Mouse (Mus musculus): Measurements from ENCODE around the gene Olfr466.

Olfr466 gene

DNA sequence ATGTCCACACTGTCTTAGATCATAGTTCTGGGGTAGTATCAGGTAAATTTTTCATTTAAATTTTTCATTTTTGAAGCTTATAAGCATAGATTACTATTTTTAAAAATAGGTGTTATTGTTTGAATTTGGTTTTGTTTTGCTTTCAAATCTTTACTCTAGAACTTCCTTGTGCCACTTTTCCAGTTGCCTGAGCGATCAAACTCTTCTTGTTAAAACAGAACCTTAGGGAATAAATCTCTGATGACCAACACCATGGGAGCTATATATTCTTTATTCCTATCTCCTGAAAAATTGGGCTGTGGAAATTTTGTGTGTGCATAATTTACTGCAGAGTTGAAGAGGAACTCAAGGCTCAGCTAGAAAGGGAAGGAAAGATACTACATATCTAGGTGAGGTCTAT, at the start of gene Olfr466:
Olfr466 (plus strand) TSS at position 301 of the 400 bp plus-strand sequence.
- DNase-seq, result no peak

- no peak for DNase-seq
Observed at GRCm38 (mm10) chr13:65100678-65101077, 49.4 kb upstream of the Olfr466 start.

GRCm38 (mm10) chr13:65101232-65101631, 48.8 kb upstream of the Olfr466 start:
- no peak for DNase-seq

DNA sequence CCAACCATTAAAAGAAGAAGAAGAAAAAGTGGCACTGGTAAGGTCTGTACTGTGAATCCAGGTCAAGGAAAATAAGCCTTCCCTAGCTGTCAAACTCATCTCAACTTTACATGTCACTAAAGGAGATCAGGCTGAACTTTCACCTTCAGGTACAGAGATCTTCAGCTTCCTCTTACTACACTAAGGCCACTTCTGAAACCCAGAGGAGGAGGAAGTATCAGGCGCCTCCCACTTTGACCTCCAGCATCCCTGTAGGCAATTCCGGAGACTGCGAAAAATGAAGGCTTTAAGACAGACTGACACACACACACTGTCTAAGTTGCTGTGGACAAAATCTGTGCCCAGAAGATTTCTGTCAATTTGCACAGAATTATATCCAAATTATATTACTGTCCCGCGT, 38.1 kb upstream of the Olfr466 start:
- DNase-seq, result peak; percentile 9

GRCm38 (mm10) chr13:65112459-65113110, 37.5 kb upstream of the Olfr466 start, which contains the start of gene Mfsd14b:
Mfsd14b (minus strand) TSS chr13:65112975.
- peak; percentile 87 for DNase-seq

GRCm38 (mm10) chr13:65113239-65113638, 36.8 kb upstream of the Olfr466 start:
- no peak for DNase-seq

DNA sequence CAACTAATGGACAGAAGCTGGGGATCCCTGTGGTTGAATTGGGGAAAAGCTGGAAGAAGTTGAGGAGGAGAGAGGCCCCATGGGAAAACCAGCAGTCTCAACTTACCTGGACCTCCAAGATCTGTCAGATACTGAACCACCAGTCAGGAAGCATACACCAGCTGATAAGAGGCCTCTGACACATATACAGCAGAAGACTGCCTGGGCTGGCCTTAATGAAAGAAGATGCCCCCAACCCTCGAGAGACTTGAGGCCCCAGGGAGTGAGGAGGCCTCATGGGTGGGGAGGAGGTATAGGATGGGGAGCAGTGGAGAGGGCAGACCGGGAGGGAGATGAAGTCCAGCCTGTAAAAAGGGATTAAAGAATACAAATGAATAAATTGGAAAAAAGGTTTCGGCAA, 29.1 kb upstream of the Olfr466 start:
- DNase-seq, result no peak

DNA sequence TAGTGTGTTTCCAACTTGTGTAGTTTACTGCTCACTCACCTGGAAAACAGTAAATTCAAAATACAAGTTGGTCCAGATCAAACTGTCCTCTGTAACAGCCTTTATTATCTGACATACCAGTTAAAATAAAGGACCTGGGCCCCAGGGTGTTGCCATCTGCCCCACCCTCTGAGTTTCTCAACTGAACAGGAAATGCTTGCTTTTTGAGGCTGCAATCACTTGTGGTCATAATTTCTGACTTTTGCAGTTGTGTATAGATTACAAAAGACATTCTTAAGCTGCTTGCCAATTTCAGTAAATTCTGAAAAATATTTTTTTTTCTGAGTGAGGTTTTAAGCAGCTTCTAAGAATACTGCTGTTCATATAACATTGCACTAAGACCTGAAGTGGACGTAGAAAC, 27.9 kb upstream of the Olfr466 start:
- DNase-seq, result no peak

- DNase-seq, result no peak
Observed at GRCm38 (mm10) chr13:65127063-65127847, 22.8 kb upstream of the Olfr466 start.

GRCm38 (mm10) chr13:65137789-65138188, 12.3 kb upstream of the Olfr466 start, which contains the start of gene Olfr465-ps1:
Olfr465-ps1 (plus strand) TSS chr13:65138089.
- DNase-seq, result no peak

DNA sequence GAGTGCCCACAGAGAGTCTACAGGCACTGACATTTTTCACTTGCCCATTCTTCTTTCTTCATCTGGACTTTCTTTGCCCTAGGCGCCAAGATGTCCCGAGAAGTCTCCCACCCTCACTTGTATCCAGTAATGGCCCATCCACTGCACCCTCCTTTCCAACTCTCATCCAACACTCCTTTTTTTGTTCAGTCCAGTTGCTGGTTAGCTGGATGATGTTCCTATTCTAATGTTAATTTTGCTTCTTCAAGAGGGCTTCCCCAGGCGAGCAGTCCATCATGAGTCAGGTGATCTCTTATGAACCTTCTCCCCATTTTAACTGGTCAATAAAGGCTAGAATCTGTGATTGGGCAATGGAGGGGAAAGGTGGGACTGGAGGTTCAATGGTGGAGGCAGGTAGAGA, 24.1 kb downstream of the Olfr466 start:
- DNase-seq, result no peak

DNA sequence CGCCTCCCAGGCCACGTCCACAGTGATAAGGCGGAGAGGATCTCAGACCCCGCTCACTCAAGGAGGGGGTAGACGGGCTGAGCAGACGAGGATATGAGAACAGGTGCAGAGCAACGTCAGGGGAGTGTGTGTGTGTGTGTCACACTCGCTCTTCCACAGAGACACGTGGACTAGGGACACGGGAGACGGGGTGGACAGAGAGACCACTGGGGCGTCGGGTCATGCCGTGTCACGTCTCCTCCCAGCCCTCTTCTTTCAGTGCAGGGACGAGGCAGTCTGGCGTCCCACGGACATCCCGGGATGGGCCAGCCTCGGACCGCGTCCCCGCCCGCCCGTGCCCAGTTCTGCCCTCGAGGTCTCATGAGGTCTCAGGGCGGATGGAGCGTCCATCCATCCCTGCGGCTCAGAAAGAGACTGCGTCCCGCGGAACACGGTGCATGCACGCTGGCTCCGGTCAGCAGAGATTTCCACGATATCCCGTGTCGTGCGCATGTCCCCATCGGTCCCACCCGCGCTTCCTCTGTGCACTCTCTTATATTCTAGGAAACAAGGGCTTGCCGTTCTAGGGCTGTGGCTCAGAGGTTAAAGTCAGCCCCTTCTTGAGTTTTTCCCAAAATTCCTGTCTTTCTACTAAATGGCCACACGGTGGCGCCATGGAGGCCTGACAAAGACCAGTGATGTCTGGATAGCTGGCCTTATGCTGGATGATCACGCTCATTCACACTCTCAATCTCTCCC, 25.9 kb downstream of the Olfr466 start:
- peak; percentile 29 for DNase-seq

- DNase-seq, result no peak
Observed at GRCm38 (mm10) chr13:65176472-65177091, 26.5 kb downstream of the Olfr466 start.

GRCm38 (mm10) chr13:65200667-65201066, 50.6 kb downstream of the Olfr466 start:
- DNase-seq, result no peak
